ENCODE assay signal across 12 mouse cellular contexts in genomic region chr10:3715302-3715943, GRCm38 (mm10). TPM values are rescaled to one million over a fixed set of nuclear protein-coding genes. Genes with fewer than 3 reads are reported as not detected.
DNase-seq lines count a peak whose midpoint lies in the region; ATAC-seq and TF ChIP-seq lines count a peak whose summit lies in the region.
"Had no signal": no experiment of that assay in that cellular context is flagged by ENCODE, and none has a peak within 500 bp of the region (broad histone marks: within the 10 kb centered on the region; RNA-seq: fewer than 3 reads in every experiment).

No protein-coding gene starts in this region.

- no peak overlapping the region for H3K4me2 ChIP-seq in hindbrain, postnatal 0 days (ENCODE audit: low read depth, low read length)
- no peak overlapping the region for H3K4me2 ChIP-seq in hindbrain, embryonic 13.5 days
- H3K4me2 ChIP-seq in midbrain, postnatal 0 days (ENCODE audit: low read depth, low read length, poor library complexity, severe bottlenecking) = no peak overlapping the region

- no peak for TF ChIP-seq CTCF in hindbrain, postnatal 0 days (IDR thresholded peaks at IDR 0.05; ENCODE audit: low read depth)
- TF ChIP-seq CTCF in midbrain, postnatal 0 days (IDR thresholded peaks at IDR 0.05) = no peak

- H3K9ac ChIP-seq in hindbrain, postnatal 0 days (replicated peaks; ENCODE audit: low read length) = no peak overlapping the region
- no peak overlapping the region for H3K9ac ChIP-seq in hindbrain, embryonic 13.5 days
- H3K9ac ChIP-seq in midbrain, postnatal 0 days (replicated peaks; ENCODE audit: low read length, poor library complexity, severe bottlenecking) = no peak overlapping the region
- H3K9ac ChIP-seq: liver, postnatal 0 days had no signal

- H3K27me3 ChIP-seq in hindbrain, postnatal 0 days (ENCODE audit: insufficient read depth, low read length) = no peaks in the 10 kb centered on the region
- no peaks in the 10 kb centered on the region for H3K27me3 ChIP-seq in hindbrain, embryonic 13.5 days
- H3K27me3 ChIP-seq in midbrain, postnatal 0 days (ENCODE audit: insufficient read depth, low read length) = no peaks in the 10 kb centered on the region
- H3K27me3 ChIP-seq in midbrain, embryonic 10.5 days (ENCODE audit: low read depth, poor library complexity, severe bottlenecking) = no peaks in the 10 kb centered on the region

- no peak overlapping the region for H3K27ac ChIP-seq in hindbrain, postnatal 0 days
- H3K27ac ChIP-seq in hindbrain, embryonic 13.5 days = no peak overlapping the region
- H3K27ac ChIP-seq in midbrain, postnatal 0 days (ENCODE audit: low read depth, low read length) = no peak overlapping the region
- H3K27ac ChIP-seq in midbrain, embryonic 10.5 days (replicated peaks) = no peak overlapping the region

- no peaks in the 10 kb centered on the region for H3K36me3 ChIP-seq in hindbrain, postnatal 0 days (ENCODE audit: insufficient read depth, low read length)
- no peaks in the 10 kb centered on the region for H3K36me3 ChIP-seq in hindbrain, embryonic 13.5 days
- no peaks in the 10 kb centered on the region for H3K36me3 ChIP-seq in midbrain, postnatal 0 days (ENCODE audit: insufficient read depth, low read length)
- no peaks in the 10 kb centered on the region for H3K36me3 ChIP-seq in midbrain, embryonic 10.5 days
- H3K36me3 ChIP-seq: G1E had no signal

- no peaks in the 10 kb centered on the region; the same call in 1 of the 2 replicates for H3K4me1 ChIP-seq in hindbrain, postnatal 0 days (ENCODE audit: insufficient read depth, low read length)
- H3K4me1 ChIP-seq in hindbrain, embryonic 13.5 days (replicated peaks) = no peaks in the 10 kb centered on the region
- no peaks in the 10 kb centered on the region for H3K4me1 ChIP-seq in midbrain, postnatal 0 days (ENCODE audit: insufficient read depth, low read length)
- H3K4me1 ChIP-seq in midbrain, embryonic 10.5 days = 0 out of 2 replicates have a peak, but pooled peaks cover 6% of the 10 kb centered on the region

- peak; percentile 38 for ATAC-seq in hindbrain, postnatal 0 days
- no peak for ATAC-seq in hindbrain, embryonic 13.5 days (ENCODE audit: low FRiP score)
- 0 out of 2 replicates have a peak, but pooled peaks have one; percentile 23 for ATAC-seq in midbrain, postnatal 0 days (ENCODE audit: low FRiP score)
- ATAC-seq: liver, postnatal 0 days had no signal

- WGBS in hindbrain, postnatal 0 days = 57% methylated on average over 3 of the region's 3 CpGs
- 78% methylated on average over 3 of the region's 3 CpGs for WGBS in hindbrain, embryonic 13.5 days
- WGBS in midbrain, postnatal 0 days = 67% methylated on average over 3 of the region's 3 CpGs
- 78% methylated on average over 3 of the region's 3 CpGs for WGBS in midbrain, embryonic 10.5 days

- DNase-seq in adrenal gland, postnatal 10 days = peak; percentile 35
- no peak for DNase-seq in adrenal gland, adult (ENCODE audit: inconsistent age in 2 of 2, low spot score in 1 of 2)
- DNase-seq in hindbrain, postnatal 0 days (ENCODE audit: low spot score) = peak; percentile 44
- peak; percentile 39 for DNase-seq in midbrain, postnatal 0 days (ENCODE audit: low spot score)
- DNase-seq in midbrain, embryonic 10.5 days (ENCODE audit: low spot score) = no peak
- DNase-seq in layer of hippocampus, postnatal 10 days (ENCODE audit: low spot score in 2 of 2) = peak; percentile 36 to 39
- DNase-seq in ovary, postnatal 36 days (ENCODE audit: low spot score) = no peak
- DNase-seq: liver, postnatal 0 days; midbrain, embryonic 14.5 days; thymus, postnatal 4 days had no signal

- no peak overlapping the region for H3K4me3 ChIP-seq in hindbrain, postnatal 0 days (ENCODE audit: low read length)
- H3K4me3 ChIP-seq in hindbrain, embryonic 13.5 days = no peak overlapping the region
- H3K4me3 ChIP-seq in midbrain, postnatal 0 days (ENCODE audit: low read depth, low read length) = no peak overlapping the region
- no peak overlapping the region for H3K4me3 ChIP-seq in midbrain, embryonic 10.5 days

- no peaks in the 10 kb centered on the region for H3K9me3 ChIP-seq in hindbrain, postnatal 0 days (ENCODE audit: low read length)
- H3K9me3 ChIP-seq in hindbrain, embryonic 13.5 days = no peaks in the 10 kb centered on the region
- no peaks in the 10 kb centered on the region for H3K9me3 ChIP-seq in midbrain, postnatal 0 days (ENCODE audit: low read length)
- H3K9me3 ChIP-seq in midbrain, embryonic 10.5 days (replicated peaks) = no peaks in the 10 kb centered on the region
- H3K9me3 ChIP-seq: G1E had no signal

RNA-seq across cellular contexts. Expression of gene Plekhg1, which starts 24.7 kb away (rescaled TPM):
- total RNA-seq in adrenal gland, postnatal 10 days (2021) = 10 to 100 TPM; 11.1 to 14.5 TPM
- total RNA-seq in hindbrain, postnatal 0 days (2014; rRNA removed) = 14.8 and 24.4 TPM in 2 replicates
- 6.8 and 10.2 TPM in 2 replicates for polyA plus RNA-seq in hindbrain, postnatal 0 days (2015; fragmentation: Nextera tagmentation; extraction: Ambion mirVana)
- polyA plus RNA-seq in hindbrain, embryonic 13.5 days (2015; fragmentation: Nextera tagmentation; extraction: Ambion mirVana) = 7.4 and 9.0 TPM in 2 replicates
- 14.9 and 17.1 TPM in 2 replicates for total RNA-seq in midbrain, postnatal 0 days (2014; rRNA removed)
- polyA plus RNA-seq in midbrain, postnatal 0 days (2015; fragmentation: Nextera tagmentation; extraction: Ambion mirVana) = 4.7 and 5.7 TPM in 2 replicates
- polyA plus RNA-seq in midbrain, embryonic 10.5 days (2016; fragmentation: Nextera tagmentation; extraction: Ambion mirVana) = 11.7 and 15.3 TPM in 2 replicates
- total RNA-seq in layer of hippocampus, postnatal 10 days (2021) = 10 to 100 TPM; 28.8 to 29.0 TPM

Comparison
In these comparisons a context has a peak if more than half of its experiments do, and no peak if none do; other contexts are left out.
1. DNase-seq: peak in adrenal gland, postnatal 10 days (single experiment), hindbrain, postnatal 0 days (single experiment), midbrain, postnatal 0 days (single experiment) and layer of hippocampus, postnatal 10 days (2 of 2); none in adrenal gland, adult (0 of 2), midbrain, embryonic 10.5 days (single experiment) and ovary, postnatal 36 days (single experiment).